Mouse (Mus musculus): ENCODE results near the gene Pcgf5. TPM values are rescaled to one million over a fixed set of nuclear protein-coding genes. Genes with fewer than 3 reads are reported as not detected.

Gene Pcgf5
- polyA plus RNA-seq, 1 experiment = 20.9 TPM

DNA sequence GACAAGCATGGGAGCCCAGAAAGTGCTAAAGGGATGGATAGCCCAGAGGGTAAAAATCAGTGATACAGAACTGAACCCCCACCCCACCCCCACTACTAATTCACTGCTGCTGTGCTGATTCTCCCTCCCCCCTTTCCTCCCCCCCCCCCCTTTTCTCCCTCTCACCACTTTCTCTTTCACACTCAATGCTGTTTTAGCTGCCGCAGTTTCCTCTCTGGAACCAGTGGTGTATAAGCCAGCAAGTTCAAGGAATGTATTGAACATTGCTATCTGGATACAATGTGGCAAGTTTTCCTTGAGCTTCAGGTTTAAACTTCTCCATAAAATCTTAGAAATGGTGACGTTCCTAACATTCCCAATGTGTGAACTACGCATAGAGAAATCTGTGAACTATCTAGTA is 34.8 kb downstream of the Pcgf5 start:
- TF ChIP-seq CTCF (IDR thresholded peaks at IDR 0.05; ENCODE audit: low read depth, low read length) (no peak), POLR2A (IDR thresholded peaks at IDR 0.05; ENCODE audit: borderline replicate concordance, low read depth, low read length) (no peak)

DNA sequence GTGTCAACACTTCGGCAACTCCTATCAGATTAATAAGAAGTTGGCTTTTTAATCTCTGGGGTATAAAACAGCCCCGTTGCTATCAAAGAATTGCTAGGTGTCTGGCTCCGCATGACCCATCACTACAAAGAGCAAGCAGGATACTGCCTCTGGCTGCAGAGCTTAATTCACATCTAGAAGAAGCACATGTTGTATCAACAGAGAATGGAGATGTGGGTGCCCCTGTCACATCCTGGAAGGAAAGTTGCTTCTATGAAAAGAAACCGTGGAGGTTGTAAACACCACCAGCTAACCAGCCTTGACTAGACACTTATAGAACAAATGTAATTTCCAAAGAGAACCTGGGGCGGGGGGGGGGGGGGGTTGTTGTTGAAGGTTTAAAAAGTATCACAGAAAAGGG is 35.9 kb downstream of the Pcgf5 start:
- Histone ChIP-seq H3K27ac (ENCODE audit: insufficient read depth, low read depth, low read length) (no peak overlapping the region), H3K4me3 (ENCODE audit: insufficient read depth, low read length) (no peak overlapping the region), H3K4me1 (ENCODE audit: control insufficient read depth, insufficient read depth, low read length) (no peaks in the 10 kb centered on the region)
- TF ChIP-seq CTCF (IDR thresholded peaks at IDR 0.05; ENCODE audit: low read depth, low read length) (no peak), POLR2A (IDR thresholded peaks at IDR 0.05; ENCODE audit: borderline replicate concordance, low read depth, low read length) (no peak)

More for the DNA sequence above, 34.8 kb downstream of the Pcgf5 start:
- Histone ChIP-seq H3K4me1 (ENCODE audit: control insufficient read depth, insufficient read depth, low read length) (no peaks in the 10 kb centered on the region), H3K27ac (ENCODE audit: insufficient read depth, low read depth, low read length) (no peak overlapping the region), H3K4me3 (ENCODE audit: insufficient read depth, low read length) (no peak overlapping the region)

DNA sequence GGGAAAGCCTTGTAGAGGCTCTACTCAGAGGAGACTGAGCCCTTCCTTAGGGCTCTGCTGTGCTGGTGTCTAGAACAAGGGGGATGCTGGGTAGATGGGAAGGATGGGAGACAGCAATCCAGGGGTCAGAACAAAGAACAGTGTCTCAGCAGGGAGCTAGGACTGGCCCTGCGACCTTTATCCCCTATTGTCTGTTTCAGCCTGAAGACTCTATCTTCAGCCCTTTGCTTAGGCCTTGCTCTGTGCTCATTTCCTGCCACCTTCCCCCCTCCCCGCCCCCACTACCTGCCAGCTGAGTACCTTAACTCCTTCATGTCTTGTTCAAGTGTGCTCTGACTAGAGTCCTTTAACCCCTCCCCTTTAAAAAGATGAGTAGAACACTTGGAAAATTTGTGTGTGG is 36.3 kb downstream of the Pcgf5 start:
- no peak overlapping the region for H3K27ac ChIP-seq (ENCODE audit: insufficient read depth, low read depth, low read length)
- H3K4me1 ChIP-seq (ENCODE audit: control insufficient read depth, insufficient read depth, low read length) = no peaks in the 10 kb centered on the region
- H3K4me3 ChIP-seq (ENCODE audit: insufficient read depth, low read length) = no peak overlapping the region
- no peak for TF ChIP-seq CTCF (IDR thresholded peaks at IDR 0.05; ENCODE audit: low read depth, low read length)

GRCm38 (mm10) chr19:36388502-36388901 is 40.4 kb downstream of the Pcgf5 start:
- H3K4me3 ChIP-seq (ENCODE audit: insufficient read depth, low read length) = no peak overlapping the region
- H3K4me1 ChIP-seq (ENCODE audit: control insufficient read depth, insufficient read depth, low read length) = no peaks in the 10 kb centered on the region
- no peak overlapping the region for H3K27ac ChIP-seq (ENCODE audit: insufficient read depth, low read depth, low read length)
- TF ChIP-seq CTCF (IDR thresholded peaks at IDR 0.05; ENCODE audit: low read depth, low read length) = no peak
- no peak for TF ChIP-seq POLR2A (IDR thresholded peaks at IDR 0.05; ENCODE audit: borderline replicate concordance, low read depth, low read length)

DNA sequence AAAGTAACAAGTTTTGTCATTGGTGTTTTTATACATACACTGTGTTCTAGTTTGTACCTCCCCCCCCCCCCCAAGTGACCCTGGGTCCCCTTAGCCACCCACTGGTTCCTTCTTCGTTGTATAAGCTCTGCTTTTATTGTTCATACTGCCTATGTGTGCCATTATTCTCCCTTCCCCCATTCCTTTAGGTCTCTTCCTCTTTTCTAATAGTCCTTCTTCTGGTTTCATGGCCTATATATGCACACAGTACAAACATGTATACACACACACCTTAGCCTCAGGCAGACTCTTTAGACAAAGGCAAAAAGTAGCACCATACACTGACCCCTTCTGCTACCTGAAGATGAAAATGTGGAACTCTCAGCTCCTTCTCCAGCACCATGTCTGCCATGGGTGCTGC is 42.6 kb downstream of the Pcgf5 start:
- H3K4me3 ChIP-seq (ENCODE audit: insufficient read depth, low read length) = no peak overlapping the region
- no peaks in the 10 kb centered on the region for H3K4me1 ChIP-seq (ENCODE audit: control insufficient read depth, insufficient read depth, low read length)
- no peak for TF ChIP-seq POLR2A (IDR thresholded peaks at IDR 0.05; ENCODE audit: borderline replicate concordance, low read depth, low read length)
- no peak for TF ChIP-seq CTCF (IDR thresholded peaks at IDR 0.05; ENCODE audit: low read depth, low read length)
- H3K27ac ChIP-seq (ENCODE audit: insufficient read depth, low read depth, low read length) = no peak overlapping the region

DNA sequence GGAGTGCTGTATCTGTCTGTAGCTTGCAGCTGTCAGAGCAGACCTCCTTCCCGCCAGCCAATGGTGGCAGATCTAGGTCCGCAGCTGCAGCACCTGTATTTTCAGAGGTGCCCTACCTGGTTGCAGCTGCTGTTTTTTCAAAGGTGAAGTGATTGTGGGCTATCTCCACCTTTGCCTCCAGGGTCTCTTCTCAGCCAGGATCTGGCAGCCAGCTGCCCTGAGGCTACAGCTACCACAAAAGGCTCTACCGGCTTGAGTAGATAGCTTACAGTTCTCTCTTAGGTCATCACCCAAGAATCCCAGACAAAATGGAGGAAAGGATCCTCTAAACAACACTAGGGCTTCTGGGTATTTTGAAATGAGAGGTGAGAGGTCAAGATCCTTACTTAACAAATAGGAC is 50.4 kb downstream of the Pcgf5 start:
- Histone ChIP-seq H3K4me1 (ENCODE audit: control insufficient read depth, insufficient read depth, low read length) (no peaks in the 10 kb centered on the region), H3K4me3 (ENCODE audit: insufficient read depth, low read length) (no peak overlapping the region), H3K27ac (ENCODE audit: insufficient read depth, low read depth, low read length) (no peak overlapping the region)
- TF ChIP-seq POLR2A (IDR thresholded peaks at IDR 0.05; ENCODE audit: borderline replicate concordance, low read depth, low read length) (no peak), CTCF (IDR thresholded peaks at IDR 0.05; ENCODE audit: low read depth, low read length) (no peak)

DNA sequence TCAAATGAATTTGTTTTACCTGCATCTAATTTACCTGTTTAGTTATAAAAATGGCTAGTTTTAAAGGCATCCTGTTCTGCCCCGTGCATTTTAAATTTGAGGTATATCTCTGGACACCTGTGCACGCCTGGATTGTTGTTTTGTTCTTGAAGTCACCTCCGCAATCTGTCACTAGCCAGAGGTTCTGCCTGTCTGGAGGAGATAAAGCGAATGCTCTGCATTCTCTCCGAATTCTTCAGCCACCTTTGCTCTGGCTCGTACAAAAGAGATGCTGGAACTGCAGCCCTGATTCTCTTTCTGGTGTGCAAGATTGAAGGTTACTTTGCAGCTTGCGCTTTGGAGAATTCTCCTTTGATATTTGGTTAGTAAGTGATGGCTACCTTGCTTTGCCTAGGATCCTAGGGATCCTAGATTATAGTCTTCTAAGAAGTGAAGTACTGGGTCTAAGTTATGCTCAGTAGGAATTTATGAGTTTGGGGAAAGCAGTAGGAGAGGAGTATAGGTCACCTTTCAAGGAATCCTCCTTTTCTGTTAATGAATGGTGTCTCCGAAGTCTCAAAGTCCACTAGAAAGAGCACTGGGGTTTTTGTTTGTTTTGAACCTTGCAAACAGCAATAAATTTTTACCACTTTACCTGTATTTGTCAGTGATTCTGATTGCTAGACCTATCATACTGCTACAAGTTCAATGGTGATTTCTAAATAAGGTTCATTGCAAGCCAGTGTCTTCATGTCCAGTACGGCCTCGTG is 60.4 kb downstream of the Pcgf5 start:
- H3K27ac ChIP-seq (ENCODE audit: insufficient read depth, low read depth, low read length) = no peak overlapping the region
- H3K4me1 ChIP-seq (ENCODE audit: control insufficient read depth, insufficient read depth, low read length) = peaks cover 3% of the 10 kb centered on the region; the same call in 1 of the 2 replicates
- no peak for TF ChIP-seq CTCF (IDR thresholded peaks at IDR 0.05; ENCODE audit: low read depth, low read length)
- no peak overlapping the region for H3K4me3 ChIP-seq (ENCODE audit: insufficient read depth, low read length)

DNA sequence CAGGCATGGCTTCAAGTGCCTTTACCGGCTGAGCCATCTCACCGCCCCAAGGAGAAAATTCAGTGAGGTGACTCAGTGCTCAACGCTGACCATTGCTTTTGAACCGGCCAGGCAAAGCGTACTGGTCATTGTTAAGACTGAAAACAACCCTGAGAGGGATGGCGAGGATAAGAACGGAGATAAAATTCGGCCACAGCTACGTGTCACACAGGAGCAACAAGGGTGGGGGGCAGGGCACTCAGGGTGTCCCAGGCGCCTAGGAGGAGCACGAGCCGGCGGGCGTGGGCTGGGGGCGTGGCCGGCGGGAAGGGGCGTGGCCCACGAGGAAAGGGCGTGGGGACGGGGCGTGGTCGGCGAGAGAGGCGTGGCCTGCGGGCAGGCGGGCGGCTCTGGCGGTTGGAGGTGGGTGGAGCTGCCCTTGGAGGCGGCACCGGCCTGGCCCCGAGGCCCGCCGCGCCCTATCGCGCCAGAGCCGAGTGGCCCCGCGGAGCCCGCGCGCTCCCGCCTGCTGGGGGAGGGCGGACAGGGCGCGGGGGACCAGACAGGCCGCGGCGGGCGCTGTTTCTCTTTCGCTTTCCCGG is 61.3 kb downstream of the Pcgf5 start:
- H3K4me1 ChIP-seq (ENCODE audit: control insufficient read depth, insufficient read depth, low read length) = peaks cover 3% of the 10 kb centered on the region; the same call in 1 of the 2 replicates
- no peak for TF ChIP-seq CTCF (IDR thresholded peaks at IDR 0.05; ENCODE audit: low read depth, low read length)
- TF ChIP-seq POLR2A (IDR thresholded peaks at IDR 0.05; ENCODE audit: borderline replicate concordance, low read depth, low read length) = no peak
- H3K4me3 ChIP-seq (ENCODE audit: insufficient read depth, low read length) = peak overlapping the region; percentile 95
- H3K27ac ChIP-seq (ENCODE audit: insufficient read depth, low read depth, low read length) = no peak overlapping the region

DNA sequence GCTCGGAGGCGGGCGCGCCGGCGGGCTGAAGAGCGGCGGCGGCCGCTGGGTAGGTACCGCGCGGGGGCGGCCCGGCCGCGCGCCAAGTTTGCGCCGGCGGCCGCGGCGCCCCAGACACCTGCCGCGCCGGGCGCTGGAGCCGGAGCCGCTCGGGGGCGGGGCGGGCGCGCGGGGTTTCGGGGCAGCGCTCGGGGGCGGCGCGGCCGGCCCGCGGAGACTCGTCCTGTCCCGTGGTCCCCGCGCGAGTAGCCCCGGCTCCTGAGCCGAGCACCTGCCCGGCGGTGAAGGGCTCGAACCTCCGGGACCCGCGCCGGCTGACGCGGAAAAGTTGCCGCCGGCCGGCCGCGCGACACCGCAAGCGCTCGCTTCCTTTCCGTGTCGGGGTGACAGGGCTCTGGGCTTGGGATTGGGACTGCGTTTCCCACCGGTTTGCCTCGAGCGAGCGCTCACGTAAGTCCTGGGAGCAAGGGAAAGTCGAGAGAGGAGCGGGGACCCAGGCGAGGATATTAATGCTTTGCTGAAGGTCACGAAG is 61.8 kb downstream of the Pcgf5 start:
- Histone ChIP-seq H3K27ac (ENCODE audit: insufficient read depth, low read depth, low read length) (no peak overlapping the region), H3K4me3 (ENCODE audit: insufficient read depth, low read length) (peak overlapping the region; percentile 95), H3K4me1 (ENCODE audit: control insufficient read depth, insufficient read depth, low read length) (peaks cover 3% of the 10 kb centered on the region; the same call in 1 of the 2 replicates)
- TF ChIP-seq CTCF (IDR thresholded peaks at IDR 0.05; ENCODE audit: low read depth, low read length) (no peak), POLR2A (IDR thresholded peaks at IDR 0.05; ENCODE audit: borderline replicate concordance, low read depth, low read length) (no peak)

- Histone ChIP-seq H3K4me3 (ENCODE audit: insufficient read depth, low read length) (no peak overlapping the region), H3K4me1 (ENCODE audit: control insufficient read depth, insufficient read depth, low read length) (peaks cover 3% of the 10 kb centered on the region), H3K27ac (ENCODE audit: insufficient read depth, low read depth, low read length) (no peak overlapping the region)
- no peak for TF ChIP-seq POLR2A (IDR thresholded peaks at IDR 0.05; ENCODE audit: borderline replicate concordance, low read depth, low read length)
- no peak for TF ChIP-seq CTCF (IDR thresholded peaks at IDR 0.05; ENCODE audit: low read depth, low read length)
These were observed 71.8 kb downstream of the Pcgf5 start for GRCm38 (mm10) chr19:36419885-36420284.
